Mouse (Mus musculus): ENCODE measurements around the gene Dpep1. TPM values are rescaled to one million over a fixed set of nuclear protein-coding genes. Genes with fewer than 3 reads are reported as not detected.
"Not testable (repeated sequence)": the region's sequence is repeated elsewhere in the genome, so short reads cannot be mapped to it uniquely, and the experiment has no call there.

Dpep1 gene
- total RNA-seq, 2 experiments from 2014 or later = 9.6 to 29.0 TPM

- intact Hi-C loops (cut with DNase I) = loop anchor here (2.0 kb wide), 1 partner anchor 95 kb away; no protein-coding TSS in a partner anchor
Measured at GRCm38 (mm10) chr8:123202288-123202687, 16.2 kb downstream of the Dpep1 start.

GRCm38 (mm10) chr8:123203571-123203970, 17.5 kb downstream of the Dpep1 start:
- intact Hi-C loops (cut with DNase I) = loop anchor here (2.0 kb wide), 1 partner anchor 97 kb away; no protein-coding TSS in a partner anchor
- no peak for DNase-seq

More at GRCm38 (mm10) chr8:123202288-123202687, 16.2 kb downstream of the Dpep1 start:
- peak; percentile 77 to 86 for DNase-seq

DNA sequence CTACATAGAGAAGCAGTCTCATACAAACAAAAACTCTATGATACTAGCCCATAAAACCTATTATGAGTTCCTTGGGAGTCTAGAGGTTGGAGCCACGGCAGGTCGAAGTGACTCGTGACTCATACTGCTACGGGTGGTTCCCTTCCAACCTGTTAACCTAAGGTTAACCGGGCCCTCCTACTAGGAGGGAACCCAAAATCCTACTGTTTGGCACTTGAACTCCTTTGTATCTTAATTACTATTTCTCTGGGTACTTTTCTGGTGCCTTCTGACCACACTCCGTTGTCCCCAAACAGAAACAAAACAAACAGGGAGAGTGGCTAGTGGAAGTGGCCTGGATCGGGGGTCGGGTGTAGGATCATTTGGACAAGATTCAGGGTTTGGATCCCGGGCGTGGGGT, 25.8 kb downstream of the Dpep1 start:
- DNase-seq = no peak
- intact Hi-C loops (cut with DNase I) = loop anchor here (5.0 to 10.0 kb wide), 2 partner anchors 40 to 737 kb away; partner anchors contain the start of genes Ctu2, Rnf166, Vps9d1 and Zfp276

GRCm38 (mm10) chr8:123212321-123213117, 26.5 kb downstream of the Dpep1 start, which contains the start of the genes Chmp1a and Spata33:
Gene Chmp1a, minus strand, starts transcription at chr8:123212763.
Gene Spata33, plus strand, starts transcription at chr8:123212832.
- intact Hi-C loops (cut with DNase I) = loop anchor here (5.0 to 10.0 kb wide), 2 partner anchors 40 to 738 kb away; partner anchors contain the start of genes Ctu2, Rnf166, Vps9d1 and Zfp276
- peak; percentile 93 for DNase-seq

DNA sequence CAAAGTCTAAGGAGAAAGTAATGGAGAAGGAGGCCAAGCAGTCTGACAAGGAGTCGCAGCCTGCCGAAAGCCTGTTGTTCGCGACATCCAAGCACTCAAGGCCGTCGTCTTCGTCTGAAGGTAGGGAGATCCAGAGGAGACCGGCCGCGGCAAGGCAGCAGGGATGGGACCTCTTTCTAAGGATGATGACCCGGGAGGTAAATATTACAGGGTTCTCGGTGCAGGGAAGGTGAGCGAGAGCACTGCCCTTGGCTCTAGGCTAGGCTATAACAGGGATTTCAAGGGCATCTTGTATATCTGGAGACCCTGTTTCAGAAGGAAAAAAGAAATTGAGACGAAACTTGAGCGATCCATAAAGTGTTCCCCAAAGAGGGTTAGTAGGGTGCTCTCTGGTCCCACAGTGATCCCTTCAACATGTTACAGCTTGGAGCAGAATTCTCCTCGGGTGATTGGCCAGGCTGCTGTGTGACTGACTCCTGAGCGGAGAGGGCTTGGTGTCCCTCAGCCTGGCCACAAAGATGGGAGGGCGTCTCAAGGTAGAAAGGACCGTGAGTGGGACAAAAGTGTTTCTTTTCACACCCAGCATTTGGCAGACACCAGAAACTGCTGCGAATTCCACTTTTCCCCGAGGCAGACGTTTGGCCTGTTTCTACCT, 27.2 kb downstream of the Dpep1 start:
- intact Hi-C loops (cut with DNase I) = loop anchor here (5.0 to 10.0 kb wide), 2 partner anchors 39 to 738 kb away; partner anchors contain the start of genes Ctu2, Rnf166, Vps9d1 and Zfp276
- peak in 1 of 2 experiments; percentile 36 for DNase-seq

DNA sequence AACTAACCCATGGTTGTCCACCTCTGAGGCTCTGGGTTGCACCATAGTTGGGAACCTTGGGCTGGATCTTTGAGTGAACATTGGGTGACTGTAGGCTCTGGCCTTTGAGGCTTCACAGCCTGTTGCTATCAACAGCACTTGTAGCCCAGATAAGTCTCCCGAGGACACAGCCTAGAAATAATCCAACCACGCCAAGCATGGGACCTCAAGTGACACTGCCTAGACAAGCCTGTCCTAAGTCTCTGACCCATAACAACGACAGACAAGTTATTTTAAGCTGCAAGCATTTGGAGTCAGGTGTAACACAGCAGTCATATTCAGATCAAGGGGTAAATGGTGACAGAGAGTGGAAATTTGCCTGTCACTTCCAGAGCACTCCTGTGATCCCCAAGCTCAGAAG, 29.4 kb downstream of the Dpep1 start:
- intact Hi-C loops (cut with DNase I) = loop anchor here (10.0 kb wide), 1 partner anchor 741 kb away; the partner anchor contains the start of genes Ctu2 and Rnf166
- peak; percentile 66 to 79 for DNase-seq

DNA sequence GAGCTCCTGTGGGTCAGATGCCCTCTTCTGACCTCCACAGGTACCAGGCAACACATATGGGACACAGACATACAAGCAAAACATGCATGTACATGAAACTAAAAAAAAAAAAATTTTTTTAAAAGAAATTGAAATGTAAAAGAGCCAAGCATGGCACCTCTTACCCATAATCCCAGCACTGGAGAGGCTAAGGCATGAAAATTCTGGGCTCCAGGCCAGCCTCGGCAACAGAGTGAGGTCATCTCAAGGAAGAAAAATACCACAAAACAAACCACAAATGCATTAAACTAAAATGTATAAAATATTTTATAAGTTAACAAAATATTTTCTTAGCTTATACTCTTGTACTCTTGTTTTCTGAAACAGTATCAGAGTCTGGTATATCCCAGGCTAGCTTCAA, 34.9 kb downstream of the Dpep1 start:
- DNase-seq = no peak
- intact Hi-C loops (cut with DNase I) = no loop called here

- intact Hi-C loops (cut with DNase I) = no loop called here
- peak; percentile 95 to 98 for DNase-seq
Measured at GRCm38 (mm10) chr8:123224278-123225266, 38.5 kb downstream of the Dpep1 start, which contains the start of gene Cdk10. Gene Cdk10, plus strand, starts transcription at chr8:123224842.

- intact Hi-C loops (cut with DNase I) = no loop called here
- no peak for DNase-seq
Measured at GRCm38 (mm10) chr8:123228416-123228815, 42.4 kb downstream of the Dpep1 start.

DNA sequence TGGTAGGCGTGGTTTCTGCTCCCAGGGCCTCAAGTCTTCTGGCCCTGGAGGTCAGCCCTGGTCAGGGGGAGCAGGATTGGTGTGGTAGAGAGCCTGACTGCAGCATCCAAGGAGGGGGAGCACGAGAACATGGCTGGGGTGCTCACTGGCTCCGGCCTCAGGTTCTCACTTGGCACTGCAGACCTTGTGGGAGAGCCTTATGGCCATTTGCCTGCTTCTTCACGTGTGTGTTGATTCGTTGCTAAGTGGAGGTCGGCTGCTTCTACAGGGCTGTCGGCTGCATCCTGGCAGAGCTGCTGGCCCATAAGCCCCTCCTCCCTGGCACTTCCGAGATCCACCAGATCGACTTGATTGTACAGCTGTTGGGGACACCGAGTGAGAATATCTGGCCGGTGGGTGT, 44.3 kb downstream of the Dpep1 start:
- intact Hi-C loops (cut with DNase I); DNase-seq: not testable (repeated sequence)

- peak; percentile 38 to 51 for DNase-seq
- intact Hi-C loops (cut with DNase I) = no loop called here
Measured at GRCm38 (mm10) chr8:123231742-123232141, 45.7 kb downstream of the Dpep1 start.

GRCm38 (mm10) chr8:123232553-123232952, 46.5 kb downstream of the Dpep1 start:
- no peak for DNase-seq
- intact Hi-C loops (cut with DNase I) = no loop called here

- intact Hi-C loops (cut with DNase I) = no loop called here
- no peak for DNase-seq
Measured at GRCm38 (mm10) chr8:123233300-123233699, 47.3 kb downstream of the Dpep1 start.

DNA sequence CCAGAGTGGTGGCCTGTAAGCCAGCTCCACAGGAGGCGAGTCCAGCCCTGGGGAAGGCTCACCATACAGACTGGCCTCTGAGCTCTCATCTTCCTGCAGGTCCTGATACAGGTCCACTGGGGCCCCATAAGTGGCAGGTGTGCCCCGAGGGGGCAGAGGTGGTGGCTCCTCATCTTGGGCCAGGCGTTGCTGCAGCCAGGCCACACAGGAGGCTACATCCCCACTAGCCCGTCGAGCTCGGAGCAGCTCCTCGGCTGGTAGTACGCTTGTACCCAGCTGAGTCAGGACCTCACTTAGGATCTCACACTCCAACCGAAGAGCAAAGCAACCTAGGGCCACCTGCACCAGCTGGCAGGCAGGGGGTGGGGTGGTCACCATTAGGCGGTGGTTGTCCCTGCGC, 47.7 kb downstream of the Dpep1 start:
- no peak for DNase-seq
- intact Hi-C loops (cut with DNase I) = no loop called here

GRCm38 (mm10) chr8:123234918-123235519, 49.0 kb downstream of the Dpep1 start:
- intact Hi-C loops (cut with DNase I) = no loop called here
- no peak for DNase-seq

- peak; percentile 86 to 88 for DNase-seq
- intact Hi-C loops (cut with DNase I) = no loop called here
Measured at GRCm38 (mm10) chr8:123235520-123236497, 49.8 kb downstream of the Dpep1 start, which contains the start of gene Spata2l. Gene Spata2l, minus strand, starts transcription at chr8:123236233.

DNA sequence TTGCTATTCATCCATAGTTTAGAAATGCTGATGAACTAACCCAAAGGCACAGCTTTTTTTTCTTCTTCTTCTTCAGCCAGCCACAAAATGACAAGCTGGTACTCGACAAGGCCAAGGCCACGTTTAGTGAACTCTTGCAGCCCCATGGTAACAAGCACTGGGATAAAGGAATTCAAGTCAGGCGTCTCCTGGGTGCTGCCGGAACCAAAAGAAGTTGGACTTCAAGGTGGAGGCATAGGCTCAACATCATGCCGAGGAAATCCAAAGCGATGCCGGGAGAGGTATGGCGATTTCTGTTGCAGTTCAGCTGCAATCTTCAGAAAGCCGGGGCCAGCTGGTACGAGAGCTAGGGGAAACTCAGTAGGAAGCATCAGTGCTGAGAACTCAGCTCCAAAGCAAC, 53.4 kb downstream of the Dpep1 start:
- DNase-seq = no peak
- intact Hi-C loops (cut with DNase I) = no loop called here

Measured in heart, postnatal 10 days (tissue).